Mouse (Mus musculus): ENCODE measurements around the gene Dis3l2. TPM values are rescaled to one million over a fixed set of nuclear protein-coding genes. Genes with fewer than 3 reads are reported as not detected.

Gene Dis3l2
- polyA plus RNA-seq, 1 experiment: 0.53 TPM

DNA sequence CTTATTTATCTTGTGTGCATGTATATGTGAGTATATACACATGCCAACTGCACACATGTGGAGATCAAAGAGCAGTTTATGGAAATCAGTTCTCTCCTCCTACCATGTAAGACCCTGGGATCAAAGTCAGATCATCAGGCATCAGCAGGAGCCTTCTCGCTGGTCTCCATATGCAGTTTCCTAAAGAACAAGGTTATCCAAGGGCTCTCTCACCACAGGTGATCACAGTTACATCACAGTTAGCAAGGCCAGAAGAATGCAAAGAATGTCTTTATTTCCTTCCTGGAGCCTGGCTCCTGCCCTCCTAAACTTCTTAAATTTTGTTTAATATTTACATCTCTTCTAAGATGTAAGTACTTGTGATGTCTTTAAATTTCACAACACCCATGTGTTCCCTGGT is 304.6 kb downstream of the Dis3l2 start:
- Histone ChIP-seq H3K4me3 (replicated peaks) (no peak overlapping the region), H3K27me3 (ENCODE audit: control insufficient read depth) (no peaks in the 10 kb centered on the region), H3K4me1 (ENCODE audit: control insufficient read depth) (no peaks in the 10 kb centered on the region), H3K9me3 (ENCODE audit: control insufficient read depth, low read length) (no peaks in the 10 kb centered on the region), H3K36me3 (ENCODE audit: control insufficient read depth) (no peaks in the 10 kb centered on the region)
- TF ChIP-seq GATA1 (IDR thresholded peaks at IDR 0.05; ENCODE audit: low read length): no peak
- no peak for TF ChIP-seq TAL1 (IDR thresholded peaks at IDR 0.05; ENCODE audit: low read length)

DNA sequence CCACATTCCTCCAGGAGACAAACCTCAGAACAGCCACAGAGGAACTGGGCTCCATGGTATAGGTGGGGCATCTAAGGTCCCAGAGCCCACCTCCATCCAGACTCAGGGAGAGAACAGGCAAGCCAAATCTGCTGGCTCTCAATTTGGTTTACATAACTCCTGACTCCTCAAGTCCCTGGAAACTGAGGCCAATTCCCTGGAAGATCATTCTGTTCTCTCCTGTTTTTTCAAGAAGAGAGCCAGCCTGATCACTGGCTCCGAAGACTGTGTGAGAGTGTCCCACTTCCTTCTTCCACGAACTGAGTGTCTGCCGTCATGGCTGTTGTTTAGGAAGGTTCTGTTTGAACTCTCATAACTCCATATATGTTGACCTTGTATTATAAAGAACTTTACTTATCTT is 305.5 kb downstream of the Dis3l2 start:
- TF ChIP-seq TAL1 (IDR thresholded peaks at IDR 0.05; ENCODE audit: low read length) (no peak), GATA1 (IDR thresholded peaks at IDR 0.05; ENCODE audit: low read length) (no peak)
- no peaks in the 10 kb centered on the region for H3K4me1 ChIP-seq (ENCODE audit: control insufficient read depth)
- no peaks in the 10 kb centered on the region for H3K9me3 ChIP-seq (ENCODE audit: control insufficient read depth, low read length)
- H3K27me3 ChIP-seq (ENCODE audit: control insufficient read depth): no peaks in the 10 kb centered on the region
- no peaks in the 10 kb centered on the region for H3K36me3 ChIP-seq (ENCODE audit: control insufficient read depth)
- no peak overlapping the region for H3K4me3 ChIP-seq (replicated peaks)

DNA sequence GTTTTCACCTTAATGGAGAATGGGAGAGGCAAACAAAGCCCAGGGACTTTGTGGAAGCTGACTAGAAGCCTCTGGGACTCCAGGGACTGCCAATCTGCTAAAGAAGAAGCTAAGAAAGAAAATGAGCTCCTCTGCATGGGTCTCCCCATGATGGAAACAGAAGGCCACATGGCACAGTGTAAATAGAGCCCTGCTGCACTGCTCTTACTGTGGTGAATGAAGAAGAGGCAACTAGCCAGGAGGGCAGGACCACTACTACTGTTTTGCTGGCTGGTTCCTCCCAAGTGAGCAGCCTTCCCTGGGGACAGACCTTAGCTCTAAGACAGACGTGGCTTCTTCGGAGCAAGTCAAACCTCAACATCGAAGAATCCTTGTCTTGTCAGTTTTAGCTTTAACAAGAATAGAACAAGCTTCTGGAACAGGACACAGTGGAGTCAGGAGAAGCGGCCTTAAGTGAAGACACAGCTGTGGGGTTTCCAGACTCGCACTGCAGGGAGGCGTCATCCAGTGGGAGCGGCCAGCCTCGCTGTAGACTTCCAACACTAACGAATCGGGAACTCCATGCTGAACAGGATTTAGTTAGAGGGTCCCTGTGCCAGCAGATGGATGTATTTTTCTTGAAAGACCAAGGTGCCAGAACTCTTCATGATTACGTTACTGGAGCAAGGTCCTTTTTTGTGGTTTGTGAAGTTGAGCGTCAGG is 307.2 kb downstream of the Dis3l2 start:
- no peak for TF ChIP-seq GATA1 (IDR thresholded peaks at IDR 0.05; ENCODE audit: low read length)
- H3K4me3 ChIP-seq (replicated peaks): no peak overlapping the region
- no peaks in the 10 kb centered on the region for H3K27me3 ChIP-seq (ENCODE audit: control insufficient read depth)
- H3K4me1 ChIP-seq (ENCODE audit: control insufficient read depth): no peaks in the 10 kb centered on the region
- no peaks in the 10 kb centered on the region for H3K36me3 ChIP-seq (ENCODE audit: control insufficient read depth)
- H3K9me3 ChIP-seq (ENCODE audit: control insufficient read depth, low read length): no peaks in the 10 kb centered on the region

DNA sequence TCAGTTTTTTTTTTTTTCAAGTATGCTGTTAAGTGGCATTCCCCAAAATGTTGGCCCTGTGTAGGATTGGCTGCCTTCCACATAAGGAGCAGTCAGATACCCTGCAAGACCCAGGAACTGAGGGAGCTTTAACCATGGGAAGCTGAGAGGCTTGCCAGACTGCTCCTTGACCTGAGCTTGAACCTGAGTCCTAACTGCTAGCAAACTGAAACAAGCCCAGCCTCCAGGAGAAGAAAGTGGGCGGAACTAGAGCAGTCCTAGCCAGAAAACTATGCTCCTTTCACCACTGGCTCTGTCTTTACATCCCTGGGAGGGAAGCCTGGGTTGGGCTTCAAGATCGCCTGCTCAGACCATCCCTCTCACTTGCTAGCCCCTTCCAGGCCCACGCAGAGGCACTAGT is 308.1 kb downstream of the Dis3l2 start:
- no peaks in the 10 kb centered on the region for H3K9me3 ChIP-seq (ENCODE audit: control insufficient read depth, low read length)
- no peaks in the 10 kb centered on the region for H3K4me1 ChIP-seq (ENCODE audit: control insufficient read depth)
- no peak for TF ChIP-seq GATA1 (IDR thresholded peaks at IDR 0.05; ENCODE audit: low read length)
- no peak for TF ChIP-seq TAL1 (IDR thresholded peaks at IDR 0.05; ENCODE audit: low read length)
- H3K4me3 ChIP-seq (replicated peaks): no peak overlapping the region
- no peaks in the 10 kb centered on the region for H3K27me3 ChIP-seq (ENCODE audit: control insufficient read depth)
- H3K36me3 ChIP-seq (ENCODE audit: control insufficient read depth): no peaks in the 10 kb centered on the region

DNA sequence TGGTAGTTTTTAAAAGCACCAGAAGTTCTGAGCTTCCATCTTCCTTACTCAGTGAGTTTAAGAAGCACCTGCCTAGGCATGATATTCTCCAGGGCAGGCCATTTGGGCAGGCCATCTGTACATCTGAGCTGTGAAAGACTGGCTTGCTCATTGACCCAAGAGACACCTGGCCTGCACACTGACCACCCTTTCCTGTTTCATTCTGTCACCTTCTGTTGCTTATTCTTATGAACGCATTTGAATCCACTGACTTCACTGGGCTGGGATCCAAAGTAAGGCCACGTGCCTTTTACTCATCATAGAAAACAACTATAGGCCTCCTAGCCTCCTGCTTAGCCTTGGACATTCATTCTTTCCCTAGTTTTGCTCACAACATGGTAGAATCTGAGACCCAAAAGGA is 309.0 kb downstream of the Dis3l2 start:
- Histone ChIP-seq H3K36me3 (ENCODE audit: control insufficient read depth) (no peaks in the 10 kb centered on the region), H3K4me1 (ENCODE audit: control insufficient read depth) (no peaks in the 10 kb centered on the region), H3K9me3 (ENCODE audit: control insufficient read depth, low read length) (no peaks in the 10 kb centered on the region), H3K4me3 (replicated peaks) (no peak overlapping the region), H3K27me3 (ENCODE audit: control insufficient read depth) (no peaks in the 10 kb centered on the region)
- no peak for TF ChIP-seq TAL1 (IDR thresholded peaks at IDR 0.05; ENCODE audit: low read length)
- no peak for TF ChIP-seq GATA1 (IDR thresholded peaks at IDR 0.05; ENCODE audit: low read length)

DNA sequence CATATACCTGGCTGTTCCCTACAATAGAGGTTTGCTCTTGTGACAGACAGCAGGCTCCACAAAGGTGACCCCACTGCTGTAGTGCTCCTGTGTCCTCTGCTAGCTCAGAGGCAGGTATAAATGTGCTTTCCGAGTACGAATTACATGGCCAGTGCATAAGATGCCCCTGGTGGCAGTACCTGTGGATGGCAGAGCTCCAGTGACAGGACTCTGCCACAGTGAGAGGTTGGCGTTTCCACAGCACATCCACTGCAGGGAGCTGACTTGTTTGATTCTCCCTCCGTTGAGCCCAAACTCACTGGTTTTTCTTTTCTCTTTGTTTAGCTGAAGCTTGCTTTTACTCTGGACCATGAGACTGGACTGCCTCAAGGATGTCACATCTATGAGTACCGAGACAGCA is 317.1 kb downstream of the Dis3l2 start:
- TF ChIP-seq GATA1 (IDR thresholded peaks at IDR 0.05; ENCODE audit: low read length) (no peak), TAL1 (IDR thresholded peaks at IDR 0.05; ENCODE audit: low read length) (no peak)
- no peak overlapping the region for H3K4me3 ChIP-seq (replicated peaks)
- H3K9me3 ChIP-seq (ENCODE audit: control insufficient read depth, low read length): no peaks in the 10 kb centered on the region

DNA sequence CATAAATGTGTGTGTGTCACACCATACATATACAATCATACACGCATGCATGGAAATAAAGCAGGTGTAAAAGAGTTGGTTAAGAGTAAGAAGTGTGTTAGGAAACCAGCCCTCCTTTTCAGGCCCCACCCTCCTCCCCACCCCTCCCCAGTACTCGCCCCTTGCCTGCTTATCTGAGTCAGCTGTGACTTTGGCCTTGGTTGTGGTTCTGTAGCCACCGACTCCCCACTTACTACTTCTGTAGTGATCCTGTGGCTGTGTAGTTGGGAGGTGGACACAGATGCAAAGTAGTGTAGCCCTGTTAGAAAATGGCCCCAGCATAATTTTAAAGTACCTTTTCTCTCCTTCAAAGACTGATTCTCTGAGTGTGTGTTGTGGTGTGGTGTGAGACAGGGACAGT is 318.0 kb downstream of the Dis3l2 start:
- no peak for TF ChIP-seq GATA1 (IDR thresholded peaks at IDR 0.05; ENCODE audit: low read length)
- TF ChIP-seq TAL1 (IDR thresholded peaks at IDR 0.05; ENCODE audit: low read length): no peak
- H3K4me3 ChIP-seq (replicated peaks): no peak overlapping the region
- H3K36me3 ChIP-seq (ENCODE audit: control insufficient read depth): no peaks in the 10 kb centered on the region; the same call in none of the 2 replicates
- H3K27me3 ChIP-seq (ENCODE audit: control insufficient read depth): no peaks in the 10 kb centered on the region
- H3K4me1 ChIP-seq (ENCODE audit: control insufficient read depth): peaks cover 8% of the 10 kb centered on the region
- no peaks in the 10 kb centered on the region for H3K9me3 ChIP-seq (ENCODE audit: control insufficient read depth, low read length)

More for the DNA sequence above, 317.1 kb downstream of the Dis3l2 start:
- Histone ChIP-seq H3K36me3 (ENCODE audit: control insufficient read depth) (no peaks in the 10 kb centered on the region; the same call in none of the 2 replicates), H3K4me1 (ENCODE audit: control insufficient read depth) (peaks cover 8% of the 10 kb centered on the region), H3K27me3 (ENCODE audit: control insufficient read depth) (no peaks in the 10 kb centered on the region)

DNA sequence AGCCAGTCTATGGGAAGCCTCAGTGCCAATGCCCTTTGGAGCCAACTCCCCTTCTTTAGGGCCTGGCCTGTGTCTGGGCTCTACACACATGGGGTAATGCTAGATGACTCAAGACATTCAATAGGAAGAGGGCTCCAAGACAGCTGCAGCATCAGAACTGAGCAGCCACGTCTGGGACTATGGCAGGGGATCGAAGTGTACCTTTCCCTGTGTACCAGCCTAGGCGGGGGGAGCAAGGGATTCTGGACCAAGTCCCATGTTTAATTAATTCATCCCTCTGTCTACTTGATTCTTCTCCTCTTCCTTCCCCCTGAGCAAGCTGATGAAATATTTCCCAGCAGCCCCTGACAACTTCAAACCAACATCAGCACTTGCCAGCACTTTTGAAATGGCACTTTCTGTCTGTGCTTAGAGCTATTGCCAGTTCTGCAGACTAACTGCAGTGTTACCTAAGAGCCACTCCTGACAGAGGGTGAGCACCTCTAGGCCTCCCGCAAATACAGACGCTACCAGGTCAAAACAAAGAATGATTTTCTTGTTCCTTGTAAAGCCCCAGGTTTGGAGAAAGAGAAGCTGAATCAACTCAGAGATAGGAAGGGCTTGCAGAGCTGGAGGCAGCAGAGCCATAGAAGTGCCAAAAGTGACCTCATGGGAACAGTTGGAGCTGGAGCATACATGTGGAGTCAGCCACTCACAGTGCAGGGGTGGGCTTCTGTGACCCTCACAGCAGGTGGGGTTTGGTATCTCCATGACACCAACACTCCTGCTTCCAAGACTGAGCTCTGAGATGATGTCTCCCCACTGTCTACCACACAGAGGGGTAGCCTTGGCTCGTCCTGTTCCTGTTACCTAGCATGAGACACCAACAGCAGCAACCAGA is 319.9 kb downstream of the Dis3l2 start:
- Histone ChIP-seq H3K27me3 (ENCODE audit: control insufficient read depth) (no peaks in the 10 kb centered on the region), H3K36me3 (ENCODE audit: control insufficient read depth) (no peaks in the 10 kb centered on the region; the same call in none of the 2 replicates), H3K4me3 (replicated peaks) (no peak overlapping the region), H3K4me1 (ENCODE audit: control insufficient read depth) (peaks cover 8% of the 10 kb centered on the region), H3K9me3 (ENCODE audit: control insufficient read depth, low read length) (no peaks in the 10 kb centered on the region)
- TF ChIP-seq GATA1 (IDR thresholded peaks at IDR 0.05; ENCODE audit: low read length) (no peak), TAL1 (IDR thresholded peaks at IDR 0.05; ENCODE audit: low read length) (no peak)

DNA sequence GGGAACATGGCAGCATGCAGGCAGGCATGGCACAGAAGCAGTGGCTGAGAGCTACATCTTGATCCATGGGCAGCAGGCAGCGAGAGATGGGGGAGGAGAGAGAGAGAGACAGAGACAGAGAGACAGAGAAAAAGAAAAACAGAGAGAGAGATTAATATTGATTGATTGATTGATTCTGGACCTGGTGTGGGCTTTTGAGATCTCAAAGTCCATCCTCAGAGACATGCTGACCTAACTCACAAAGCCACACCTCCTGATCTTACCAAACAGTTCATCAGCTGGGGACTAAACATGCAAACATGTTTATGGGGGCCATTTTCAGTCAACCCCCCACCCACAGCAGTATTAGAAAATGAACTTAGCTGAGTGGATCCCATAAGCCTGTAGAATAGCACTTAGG is 321.4 kb downstream of the Dis3l2 start:
- no peaks in the 10 kb centered on the region for H3K9me3 ChIP-seq (ENCODE audit: control insufficient read depth, low read length)
- no peaks in the 10 kb centered on the region for H3K27me3 ChIP-seq (ENCODE audit: control insufficient read depth)
- H3K36me3 ChIP-seq (ENCODE audit: control insufficient read depth): no peaks in the 10 kb centered on the region; the same call in none of the 2 replicates
- H3K4me3 ChIP-seq (replicated peaks): no peak overlapping the region
- TF ChIP-seq TAL1 (IDR thresholded peaks at IDR 0.05; ENCODE audit: low read length): no peak
- no peak for TF ChIP-seq GATA1 (IDR thresholded peaks at IDR 0.05; ENCODE audit: low read length)
- peaks cover 8% of the 10 kb centered on the region for H3K4me1 ChIP-seq (ENCODE audit: control insufficient read depth)
